Mouse (Mus musculus) cerebellum, postnatal 4 days (tissue): ENCODE data around the gene Dpp3.
A peak's percentile ranks its signal among the peaks of the same experiment; 100 is the strongest.
"Not testable (repeated sequence)": the region's sequence is repeated elsewhere in the genome, so short reads cannot be mapped to it uniquely, and the experiment has no call there.

Experiments used
- DNase-seq, 2 experiments: peaks; one replicate each; pipeline ENCODE4 v3.0.0; 2022; ENCODE audit warnings: low spot score in 2 of 2, mixed read lengths in 1 of 2

Dpp3 gene

DNA sequence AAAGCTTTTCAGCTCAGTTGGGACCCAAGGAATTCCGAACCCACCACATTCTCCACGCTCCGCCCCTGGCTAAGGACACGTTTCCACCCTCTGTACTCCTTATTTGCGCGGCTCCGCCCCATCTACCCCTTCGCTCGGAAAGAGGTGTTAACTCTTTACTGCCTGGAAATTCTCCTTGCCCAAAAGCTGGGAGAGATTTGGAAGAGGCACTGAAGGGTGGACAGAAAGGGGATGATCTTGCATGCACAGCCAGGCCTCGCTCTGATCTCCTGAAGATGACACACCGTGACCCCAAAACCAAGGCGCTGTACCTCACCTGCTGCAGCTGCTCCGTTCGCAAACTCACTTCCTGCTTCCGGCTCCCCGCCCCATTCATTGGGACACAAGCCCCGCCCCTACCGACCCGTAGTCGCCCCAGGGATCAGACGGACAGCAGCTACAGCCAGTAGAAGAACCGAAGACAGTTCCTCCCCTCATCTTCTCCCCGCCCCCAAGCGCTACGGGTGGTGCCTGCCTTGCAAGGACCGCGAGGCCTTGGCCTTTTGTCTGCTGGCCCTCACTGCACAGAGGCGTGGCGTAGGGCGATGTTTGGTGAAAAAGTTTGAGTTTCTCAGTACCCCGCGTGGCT lies at the start of gene Dpp3:
Dpp3 (minus strand) TSS at position 384 of the 628 bp plus-strand sequence.
- peak; percentile 95 to 98 for DNase-seq

DNA sequence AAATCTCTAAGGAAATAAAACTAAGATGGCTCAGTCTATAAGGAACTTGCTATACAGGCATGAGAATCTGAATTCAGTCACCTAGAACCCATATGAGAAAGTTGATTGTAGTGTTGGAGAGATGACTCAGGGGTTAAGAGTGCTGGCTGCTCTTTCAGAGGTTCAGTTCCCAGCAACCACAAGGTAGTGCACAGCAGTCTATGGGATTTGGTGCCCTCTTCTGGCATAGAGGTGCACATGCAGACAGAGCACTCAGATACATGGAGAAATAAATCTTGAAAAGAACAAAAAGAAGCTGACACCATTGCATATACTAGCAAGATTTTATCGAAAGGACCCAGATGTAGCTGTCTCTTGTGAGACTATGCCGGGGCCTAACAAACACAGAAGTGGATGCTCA lies 40.1 kb upstream of the Dpp3 start:
- DNase-seq = no peak

DNA sequence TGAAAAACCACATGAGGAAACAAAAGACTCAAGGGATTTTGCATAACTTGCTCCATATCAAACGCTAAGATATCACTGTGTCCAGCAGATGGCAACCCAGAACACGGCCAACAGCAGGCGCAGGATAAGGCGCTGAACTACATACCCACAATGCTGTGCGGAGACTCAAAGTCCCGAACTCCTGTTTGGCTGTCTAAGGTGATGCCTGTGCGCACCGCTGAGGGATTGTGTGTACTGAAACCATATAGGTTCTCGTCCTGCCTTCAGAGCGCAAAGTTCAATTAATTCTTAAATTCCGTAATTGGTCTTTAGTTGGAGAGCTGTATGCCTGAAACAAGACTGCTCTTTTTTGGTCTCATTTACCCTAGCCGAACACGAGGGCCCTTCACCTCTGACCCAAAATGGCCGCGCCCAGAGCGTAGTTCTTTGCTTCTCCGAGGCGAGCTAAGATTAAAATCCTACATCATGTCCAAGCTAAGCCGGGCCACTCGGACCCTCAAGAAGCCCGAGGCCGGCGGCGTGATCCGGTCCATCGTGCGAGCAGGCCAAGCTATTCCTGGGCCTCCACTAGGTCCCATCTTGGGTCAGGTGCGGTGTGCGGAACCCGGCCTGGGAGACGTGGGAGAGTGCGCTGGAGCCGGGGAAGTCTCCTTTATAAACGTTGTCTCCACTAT lies 34.0 kb upstream of the Dpp3 start, which contains the start of gene Mrpl11:
Mrpl11 (plus strand) TSS at position 220 of the 674 bp plus-strand sequence.
- DNase-seq = peak; percentile 70 to 82

DNA sequence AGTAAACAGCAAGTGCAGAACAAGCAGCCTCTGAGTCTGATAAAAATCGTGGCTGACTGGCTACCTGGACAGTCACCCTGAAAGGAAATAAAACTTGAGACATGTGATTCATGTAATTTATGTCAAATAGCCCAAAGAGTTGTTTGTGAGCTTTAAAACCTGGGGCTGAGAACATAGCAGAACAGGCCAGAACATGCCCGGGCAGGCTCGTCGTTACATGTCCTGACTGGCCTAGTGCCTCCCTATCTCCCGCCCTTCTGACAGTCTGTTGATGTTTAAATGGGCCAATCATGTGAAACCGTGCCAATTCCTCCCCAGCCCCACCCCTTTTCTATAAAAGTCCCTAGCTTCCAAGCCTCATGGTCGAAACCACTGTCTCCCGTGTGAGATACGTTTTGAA lies 20.6 kb upstream of the Dpp3 start:
- DNase-seq = not testable (repeated sequence)

DNA sequence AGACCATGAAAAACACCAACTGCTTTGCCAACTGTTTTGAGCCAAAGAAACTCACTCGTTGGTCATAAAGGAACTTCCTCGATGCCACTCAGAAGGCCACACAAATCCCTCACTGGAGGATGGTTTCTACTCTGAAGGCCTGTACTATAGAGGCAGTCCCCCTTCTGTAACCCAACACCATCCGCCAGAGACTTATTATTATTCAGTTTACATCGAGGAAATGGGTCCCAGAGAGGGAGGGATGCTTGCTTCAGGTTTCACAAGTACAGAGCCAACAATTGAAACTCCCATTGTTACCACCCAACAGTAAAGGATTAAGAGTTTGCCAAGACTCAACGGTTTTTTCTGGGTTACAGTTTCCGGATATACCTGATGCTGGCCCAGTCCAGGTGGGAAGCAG lies 17.5 kb upstream of the Dpp3 start:
- DNase-seq = no peak

DNA sequence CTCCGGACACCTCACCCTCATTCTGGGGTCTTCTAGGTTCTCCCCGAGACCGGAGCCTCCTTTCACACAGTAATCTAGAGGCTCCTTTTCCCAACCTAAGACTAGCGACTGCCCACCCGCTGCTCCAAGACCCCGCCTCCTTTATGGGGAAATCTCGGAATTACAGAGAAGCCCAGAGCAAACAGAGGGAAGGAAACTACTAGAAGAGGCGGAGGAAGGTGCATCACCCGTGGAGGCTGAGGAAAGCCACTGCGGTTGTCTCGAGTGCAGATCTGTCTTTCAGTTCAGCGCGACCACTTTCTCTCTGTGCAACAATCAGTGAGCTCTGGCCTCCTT lies 15.1 kb upstream of the Dpp3 start:
- DNase-seq = no peak

DNA sequence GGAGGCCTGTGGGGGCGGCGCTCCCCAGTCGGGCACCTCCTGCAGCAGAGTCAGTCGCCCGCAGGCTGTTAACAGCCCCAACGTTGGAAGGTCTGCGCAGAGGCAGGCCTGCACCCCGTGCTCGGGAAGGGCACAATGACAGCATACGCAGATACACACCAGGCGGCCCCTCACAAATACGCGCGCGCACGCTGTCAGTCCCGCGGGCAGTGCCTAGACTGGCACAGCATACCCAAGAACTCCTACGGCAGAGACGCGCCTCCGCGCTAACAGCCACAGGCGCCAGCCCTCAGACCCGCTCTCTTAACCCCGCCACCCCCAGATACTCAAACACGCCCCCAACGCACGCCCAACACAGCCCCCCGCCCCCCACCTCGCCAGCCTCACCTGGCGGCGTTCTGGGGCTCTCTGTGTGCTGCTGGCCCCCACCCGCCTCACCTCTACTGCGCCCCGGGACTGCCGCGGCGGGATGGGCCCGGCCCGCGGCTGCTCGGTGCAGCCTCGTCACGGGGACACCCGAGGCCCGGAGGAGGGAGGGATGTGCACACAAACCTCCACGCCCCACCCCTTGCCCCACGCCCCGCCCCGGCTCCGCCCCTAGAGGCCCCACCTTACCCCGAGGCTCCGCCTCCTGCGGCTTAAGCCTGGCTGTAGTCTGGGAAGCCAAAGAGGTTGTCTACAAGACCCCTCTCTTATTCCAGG lies 14.6 kb upstream of the Dpp3 start, which contains the start of gene Peli3:
Peli3 (minus strand) TSS at position 577 of the 702 bp plus-strand sequence.
- peak; percentile 58 to 82 for DNase-seq

DNA sequence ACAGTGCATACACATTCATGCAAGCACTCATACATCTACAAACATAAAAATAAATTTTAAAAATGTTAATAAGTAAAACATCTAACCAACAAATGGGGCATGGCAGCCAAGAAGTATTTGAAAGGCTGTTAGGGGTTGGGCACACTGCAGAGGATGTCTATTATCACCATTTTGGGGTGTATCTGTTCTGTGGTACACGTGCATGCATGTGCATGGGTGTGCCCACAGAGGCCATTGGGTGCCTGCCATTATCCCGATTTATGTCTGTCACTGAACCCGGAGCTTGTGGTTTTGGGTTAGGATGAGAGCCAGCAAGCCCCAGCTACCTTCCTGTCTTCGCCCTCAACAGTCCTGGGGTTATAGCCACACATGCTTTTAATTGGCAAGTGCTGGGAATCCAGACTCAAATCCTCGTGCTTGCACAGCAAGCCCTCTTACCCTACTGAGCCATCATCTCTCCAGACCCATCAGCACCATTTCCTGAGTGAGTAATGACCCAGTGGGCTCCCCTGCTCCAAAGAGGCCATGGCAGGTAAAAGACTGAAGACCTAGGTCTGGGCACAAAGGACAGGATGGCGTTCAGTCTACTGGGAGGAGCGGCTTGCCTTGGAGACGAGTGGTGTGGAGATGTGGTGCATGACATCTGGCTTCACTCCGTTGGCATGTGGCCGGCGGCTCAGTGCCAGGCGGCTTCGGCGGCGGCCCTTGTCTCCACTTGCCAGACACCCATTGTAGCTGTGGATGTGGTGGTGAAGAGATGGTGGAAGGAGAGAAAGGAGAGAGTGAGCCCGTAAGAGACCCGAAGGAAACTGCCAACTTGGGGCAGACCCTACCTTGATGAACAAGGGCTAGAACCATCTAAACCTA lies 9.6 kb upstream of the Dpp3 start:
- DNase-seq = peak in 1 of 2 experiments; percentile 81

DNA sequence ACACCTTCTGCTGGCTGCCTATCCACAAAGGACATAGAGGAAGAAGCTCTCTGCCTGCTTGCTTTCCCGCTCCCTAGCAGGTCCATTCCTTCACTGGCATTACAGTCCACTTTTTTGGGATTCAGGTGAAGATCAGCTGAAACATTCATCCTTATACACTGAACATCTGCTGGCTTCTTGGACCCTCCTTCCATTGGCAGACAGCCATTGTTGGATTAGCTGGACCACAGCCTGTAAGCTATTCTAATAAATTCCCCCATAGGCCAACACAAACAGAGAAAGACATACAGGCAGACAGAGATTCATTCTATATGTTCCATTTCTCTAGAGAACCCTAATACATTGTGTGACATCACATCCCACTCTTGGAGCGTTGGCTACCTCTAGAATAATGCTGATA lies 8.8 kb upstream of the Dpp3 start:
- DNase-seq = no peak

DNA sequence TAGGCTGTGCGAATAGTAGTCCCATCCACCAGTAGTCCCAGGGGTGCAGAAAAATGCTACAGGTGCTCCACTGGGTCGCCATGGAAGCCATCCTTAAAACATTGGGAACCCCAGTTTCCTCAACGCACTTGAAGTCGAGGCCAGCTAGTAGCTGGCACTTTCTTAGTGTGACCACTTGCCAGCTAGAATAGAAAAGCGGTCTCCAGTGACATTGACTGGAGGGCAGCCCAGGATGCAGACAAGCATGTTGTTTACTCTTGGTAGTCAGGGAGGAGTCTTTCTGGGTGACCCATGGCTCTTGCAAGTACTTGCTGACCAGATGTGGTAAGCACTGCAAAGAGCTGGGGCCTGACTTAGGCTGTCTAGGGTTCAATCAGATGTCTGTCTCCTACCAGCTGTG lies 694 bp upstream of the Dpp3 start:
- DNase-seq = peak in 1 of 2 experiments; percentile 26

DNA sequence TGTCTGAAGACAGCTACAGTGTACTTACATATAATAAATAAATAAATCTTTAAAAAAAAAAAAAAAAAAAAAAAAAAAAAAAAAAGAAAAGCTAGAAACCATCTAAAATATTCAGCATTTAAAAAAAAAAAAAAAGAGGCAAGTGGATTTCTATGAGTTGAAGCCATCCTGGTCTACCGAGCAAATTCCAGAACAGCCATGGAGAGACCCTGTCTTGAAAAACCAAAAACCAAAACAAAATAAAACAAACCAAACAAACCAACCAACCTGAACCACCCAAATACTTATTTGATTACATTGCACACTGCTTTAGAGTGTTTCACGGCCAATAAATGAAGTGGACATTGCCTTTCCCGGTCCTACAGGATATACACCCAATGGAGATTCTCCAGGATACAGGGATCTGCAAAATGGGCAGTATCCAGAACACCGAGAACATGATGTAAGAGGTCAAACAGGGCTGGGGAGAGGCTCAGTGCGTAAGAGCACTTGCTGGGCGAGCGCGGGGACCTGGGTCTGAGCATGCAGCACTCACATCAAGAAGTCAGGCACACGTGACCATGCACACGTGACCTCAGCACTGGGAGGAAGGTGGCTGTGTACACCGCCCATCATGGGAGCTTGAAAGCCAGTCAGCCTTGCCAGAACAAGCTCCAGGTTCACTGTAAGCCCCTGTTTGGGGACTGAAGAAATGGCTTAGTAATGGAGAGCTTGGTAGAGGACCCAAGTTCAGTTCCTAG lies 2.8 kb downstream of the Dpp3 start:
- DNase-seq = no peak

DNA sequence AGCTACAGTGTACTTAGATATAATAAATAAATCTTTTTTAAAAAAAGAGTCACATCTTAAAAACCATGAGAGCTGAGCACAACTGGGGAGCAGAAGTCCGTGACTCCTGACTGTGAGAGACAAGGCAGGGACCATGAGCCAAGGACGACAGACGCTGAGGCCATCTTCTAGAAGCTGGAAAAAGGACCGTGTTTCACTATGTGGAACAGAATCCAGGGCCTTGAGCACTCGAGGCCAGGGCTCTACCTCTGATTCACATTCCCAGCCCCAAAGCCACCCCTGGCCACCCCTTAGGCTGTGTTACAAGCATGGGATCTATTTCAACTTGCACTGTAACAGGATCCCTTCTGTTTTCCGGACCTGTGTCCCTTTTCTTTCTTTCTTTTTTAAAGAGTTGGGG lies 8.4 kb downstream of the Dpp3 start:
- no peak for DNase-seq

DNA sequence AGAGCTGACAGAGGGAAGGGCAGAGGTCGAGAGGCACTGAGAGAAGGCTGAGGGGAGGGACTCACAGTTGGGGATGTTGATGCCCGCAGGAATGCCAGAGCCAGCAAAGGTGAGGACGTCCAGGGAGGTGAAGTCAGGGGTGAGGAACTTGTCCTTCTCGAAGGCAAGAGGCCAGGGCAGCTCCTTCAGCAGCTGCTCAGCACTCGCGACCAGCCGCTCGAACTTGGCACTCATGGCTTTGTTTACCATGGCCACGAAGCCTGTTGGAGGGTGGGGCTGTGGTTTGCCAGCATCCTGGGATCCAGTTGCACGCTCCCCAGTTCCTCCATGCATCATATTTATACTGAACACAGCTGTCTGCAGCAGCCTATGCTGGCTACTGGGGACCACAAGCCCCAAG lies 11.3 kb downstream of the Dpp3 start:
- DNase-seq = no peak

DNA sequence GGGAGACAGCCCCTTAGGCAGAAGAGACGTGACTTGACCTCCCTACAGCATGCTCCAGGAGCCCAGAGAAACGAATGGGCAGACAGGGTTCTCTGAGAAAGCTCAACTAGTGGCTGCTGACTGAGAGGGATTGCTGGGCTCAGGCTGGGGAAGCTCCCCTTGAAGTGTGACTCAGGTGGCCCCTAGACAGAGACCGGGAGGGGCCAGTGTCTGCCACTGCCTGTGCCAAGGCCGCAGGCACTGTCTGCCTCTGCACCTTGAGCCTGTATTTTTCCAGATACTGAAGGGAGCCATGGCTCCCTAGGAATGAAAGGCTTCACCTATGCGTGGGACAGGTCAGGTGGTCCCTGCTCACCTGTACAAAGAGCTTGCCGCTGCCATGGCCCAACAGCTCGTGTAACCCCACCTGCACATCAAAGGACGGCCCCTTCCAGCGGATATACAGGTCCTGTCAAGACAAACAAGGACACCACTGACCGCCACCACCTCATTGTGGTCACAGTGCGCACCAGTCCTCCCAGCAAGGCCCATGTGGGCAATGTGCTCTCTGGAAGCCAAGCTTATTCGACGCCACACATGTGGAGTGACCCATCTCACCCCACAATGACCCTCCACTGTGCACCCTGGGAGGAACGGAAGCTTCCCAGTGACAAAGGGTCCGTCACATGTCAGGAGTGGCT lies 12.0 kb downstream of the Dpp3 start:
- DNase-seq = no peak

DNA sequence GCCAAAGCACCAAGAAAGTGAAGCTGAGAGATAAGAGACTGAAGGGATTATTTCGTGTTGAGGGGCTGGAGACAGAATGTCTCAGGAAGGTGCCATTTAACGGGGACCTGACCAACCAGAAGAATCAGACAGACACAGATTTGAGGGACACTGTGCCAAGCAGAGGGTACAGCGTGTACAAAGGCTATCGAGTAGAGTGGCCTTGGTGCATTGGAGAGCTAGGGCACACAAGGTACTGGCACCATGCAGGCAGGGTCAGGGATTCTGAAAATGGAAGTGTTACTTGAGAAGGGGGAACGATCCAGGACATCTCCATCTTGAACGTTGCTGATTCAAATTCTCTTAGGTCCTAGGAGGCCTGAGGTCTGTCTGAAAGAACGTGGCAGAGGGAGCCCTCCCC lies 18.7 kb downstream of the Dpp3 start:
- DNase-seq = no peak

DNA sequence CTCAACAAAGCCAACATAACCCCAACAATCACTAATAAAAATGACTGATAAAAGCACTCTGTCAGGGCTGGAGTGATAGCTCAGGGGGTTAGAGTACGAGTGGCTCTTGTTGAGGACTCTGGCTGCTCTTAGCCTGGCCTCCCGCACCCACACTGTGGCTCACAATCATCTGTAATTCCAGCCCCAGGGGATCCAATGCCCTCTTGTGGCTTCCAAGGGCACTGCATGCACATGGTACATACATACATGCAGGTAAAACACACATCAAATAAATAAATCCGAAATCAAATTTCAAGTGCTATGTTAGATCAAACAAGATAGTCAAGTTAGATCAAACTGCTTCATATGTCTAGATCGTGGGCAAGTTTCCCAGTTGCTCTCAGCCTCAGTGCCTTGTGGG lies 20.0 kb downstream of the Dpp3 start:
- DNase-seq = peak in 1 of 2 experiments; percentile 42

DNA sequence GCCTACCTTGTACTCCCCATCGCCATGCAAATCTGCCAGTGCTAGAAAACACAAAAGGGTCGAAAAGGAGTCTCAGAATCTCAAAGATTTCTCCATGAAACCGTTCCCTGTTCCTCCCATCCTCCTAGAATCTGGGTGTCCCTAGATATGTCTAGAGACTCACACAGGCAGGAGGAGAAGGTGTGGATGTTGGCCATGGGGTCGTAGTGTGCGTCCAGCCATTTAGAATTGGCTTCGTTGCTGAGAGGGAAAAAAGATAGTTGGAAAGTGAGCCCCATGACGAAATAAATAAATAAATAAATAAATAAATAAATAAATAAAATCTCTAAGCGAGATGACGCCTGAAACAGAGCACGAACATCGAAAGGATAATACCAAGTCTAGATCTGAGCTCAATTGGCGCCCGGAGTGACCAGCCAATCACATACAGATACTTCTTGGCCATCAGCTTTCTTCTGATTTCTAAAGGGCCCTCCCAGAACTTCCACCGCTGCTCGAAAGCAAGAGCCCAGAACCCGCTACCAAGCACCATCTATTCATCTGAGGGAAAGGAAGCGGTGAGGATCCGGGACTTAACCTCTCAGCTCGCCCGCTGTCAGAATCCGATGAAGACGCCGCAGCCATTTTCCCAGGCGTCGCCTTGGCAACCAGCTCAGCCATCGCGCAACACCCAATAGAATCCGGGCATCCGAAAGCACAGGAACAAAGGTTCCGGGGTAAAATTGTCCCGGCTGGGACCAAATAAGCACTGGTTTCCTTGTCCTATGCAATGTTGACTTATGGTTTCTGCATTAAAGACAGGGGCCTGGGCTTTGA lies 21.9 kb downstream of the Dpp3 start, which contains the start of gene Bbs1:
Bbs1 (minus strand) TSS at position 650 of the 816 bp plus-strand sequence.
- DNase-seq = peak; percentile 71 to 80

DNA sequence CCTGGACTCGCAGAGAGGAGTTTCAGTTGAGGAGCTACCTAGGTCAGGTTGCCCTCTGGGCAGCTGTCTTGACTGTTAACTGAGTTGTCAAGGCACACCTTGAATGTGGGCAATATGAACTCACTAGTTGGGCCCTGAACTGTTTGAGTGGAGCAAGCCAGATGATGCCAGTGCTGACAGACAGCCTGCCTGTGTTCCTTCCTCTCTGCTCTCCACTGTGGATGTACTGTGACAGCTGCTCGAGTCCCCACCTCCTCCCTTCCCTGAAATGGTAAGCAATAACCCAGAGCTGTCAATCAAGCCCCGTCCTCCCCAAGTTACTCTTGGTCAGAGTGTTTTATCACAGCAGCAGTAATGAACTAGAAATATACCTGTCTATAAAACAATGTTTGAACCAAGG lies 28.2 kb downstream of the Dpp3 start:
- DNase-seq = no peak

DNA sequence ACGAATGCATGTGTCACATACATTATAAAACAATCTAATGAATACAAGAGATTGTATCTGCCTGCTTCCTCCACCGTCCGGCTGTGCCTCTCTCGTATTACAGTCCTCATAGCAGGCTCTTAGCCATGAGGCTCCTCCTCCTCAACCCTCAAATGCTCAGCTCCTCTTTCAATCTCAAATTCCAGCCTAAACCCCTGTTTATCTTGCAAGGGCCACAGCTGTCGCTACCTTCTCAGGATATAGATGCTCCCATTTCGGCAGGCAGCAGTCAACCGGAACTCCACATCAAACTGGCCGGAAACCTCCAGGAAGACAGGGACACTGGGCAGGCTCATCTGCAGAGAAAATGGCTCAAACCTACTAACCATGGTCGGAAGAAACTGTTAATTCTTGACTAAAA lies 29.1 kb downstream of the Dpp3 start:
- DNase-seq = no peak
